Mouse (Mus musculus): Measurements from ENCODE around the gene Tshz2. TPM values are rescaled to one million over a fixed set of nuclear protein-coding genes. Genes with fewer than 3 reads are reported as not detected.
A peak's percentile ranks its signal among the peaks of the same experiment; 100 is the strongest.

Tshz2 gene
- polyA plus RNA-seq, 1 experiment from 2014 or later = 32.0 TPM

- no peak overlapping the region for H3K4me3 ChIP-seq (ENCODE audit: low read length)
- H3K4me1 ChIP-seq (ENCODE audit: control insufficient read depth, insufficient read depth, low read depth, low read length) = peaks cover 27% of the 10 kb centered on the region
- H3K27ac ChIP-seq (ENCODE audit: low read depth, low read length) = no peak overlapping the region
- no peak overlapping the region for H3K9ac ChIP-seq (ENCODE audit: low read depth, low read length)
- no peaks in the 10 kb centered on the region for H3K9me3 ChIP-seq (ENCODE audit: control insufficient read depth, low read length)
- H3K36me3 ChIP-seq (ENCODE audit: control insufficient read depth, insufficient read depth, low read length) = no peaks in the 10 kb centered on the region
- H3K27me3 ChIP-seq (replicated peaks; ENCODE audit: control insufficient read depth, insufficient read depth, low read length) = no peaks in the 10 kb centered on the region
- ATAC-seq = peak; percentile 26
- 34% methylated on average over 12 of the region's 12 CpGs for WGBS
- H3K4me2 ChIP-seq (ENCODE audit: low read length) = peak overlapping the region; percentile 10; the same call in 1 of the 2 replicates
Measured at GRCm38 (mm10) chr2:169995987-169996386, 363.2 kb downstream of the Tshz2 start.

- no peak for ATAC-seq
- Histone ChIP-seq H3K4me1 (ENCODE audit: control insufficient read depth, insufficient read depth, low read depth, low read length) (peaks cover 27% of the 10 kb centered on the region), H3K9ac (ENCODE audit: low read depth, low read length) (no peak overlapping the region), H3K4me3 (ENCODE audit: low read length) (no peak overlapping the region), H3K36me3 (ENCODE audit: control insufficient read depth, insufficient read depth, low read length) (no peaks in the 10 kb centered on the region), H3K4me2 (ENCODE audit: low read length) (no peak overlapping the region), H3K27ac (ENCODE audit: low read depth, low read length) (no peak overlapping the region), H3K9me3 (ENCODE audit: control insufficient read depth, low read length) (no peaks in the 10 kb centered on the region), H3K27me3 (replicated peaks; ENCODE audit: control insufficient read depth, insufficient read depth, low read length) (no peaks in the 10 kb centered on the region)
- WGBS = 45% methylated on average over 16 of the region's 16 CpGs
Measured at GRCm38 (mm10) chr2:169996501-169997237, 363.9 kb downstream of the Tshz2 start.

GRCm38 (mm10) chr2:169997276-169998049 is 364.6 kb downstream of the Tshz2 start:
- Histone ChIP-seq H3K4me2 (ENCODE audit: low read length) (no peak overlapping the region), H3K27ac (ENCODE audit: low read depth, low read length) (no peak overlapping the region; the same call in 1 of the 2 replicates), H3K4me3 (ENCODE audit: low read length) (no peak overlapping the region), H3K4me1 (ENCODE audit: control insufficient read depth, insufficient read depth, low read depth, low read length) (peaks cover 27% of the 10 kb centered on the region), H3K9ac (ENCODE audit: low read depth, low read length) (no peak overlapping the region), H3K27me3 (replicated peaks; ENCODE audit: control insufficient read depth, insufficient read depth, low read length) (no peaks in the 10 kb centered on the region), H3K9me3 (ENCODE audit: control insufficient read depth, low read length) (no peaks in the 10 kb centered on the region), H3K36me3 (ENCODE audit: control insufficient read depth, insufficient read depth, low read length) (no peaks in the 10 kb centered on the region)
- WGBS = 58% methylated on average over 16 of the region's 16 CpGs
- ATAC-seq = no peak

DNA sequence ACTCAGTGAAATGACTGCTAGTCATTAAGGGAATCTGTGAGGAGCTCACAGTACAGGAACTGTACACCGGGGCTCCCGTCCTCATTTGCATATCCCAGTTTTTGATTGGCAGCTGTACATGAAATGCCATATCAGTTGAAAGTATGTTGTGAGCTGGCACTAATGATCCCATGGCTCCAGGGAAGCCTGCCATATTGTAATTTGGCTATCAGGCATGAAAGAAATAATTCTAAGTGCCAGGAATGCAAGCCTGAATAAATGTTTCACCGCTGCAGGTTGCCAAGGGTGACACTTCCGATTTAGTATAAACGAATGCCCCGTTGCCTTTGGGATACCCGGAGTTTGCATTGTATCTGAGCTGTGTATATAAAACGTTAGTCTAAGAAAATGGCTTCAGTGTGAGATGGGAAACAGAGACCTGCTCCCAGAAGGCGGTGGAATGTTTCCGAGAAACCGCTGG is 366.1 kb downstream of the Tshz2 start:
- Histone ChIP-seq H3K4me3 (ENCODE audit: low read length) (no peak overlapping the region), H3K4me1 (ENCODE audit: control insufficient read depth, insufficient read depth, low read depth, low read length) (peaks cover 37% of the 10 kb centered on the region), H3K27me3 (replicated peaks; ENCODE audit: control insufficient read depth, insufficient read depth, low read length) (no peaks in the 10 kb centered on the region), H3K36me3 (ENCODE audit: control insufficient read depth, insufficient read depth, low read length) (no peaks in the 10 kb centered on the region), H3K4me2 (ENCODE audit: low read length) (peak overlapping the region; percentile 27), H3K9me3 (ENCODE audit: control insufficient read depth, low read length) (no peaks in the 10 kb centered on the region), H3K27ac (ENCODE audit: low read depth, low read length) (peak overlapping the region; percentile 46), H3K9ac (ENCODE audit: low read depth, low read length) (no peak overlapping the region)
- 0 out of 2 replicates have a peak, but pooled peaks have one; percentile 34 for ATAC-seq
- WGBS = 14% methylated on average over 11 of the region's 11 CpGs

DNA sequence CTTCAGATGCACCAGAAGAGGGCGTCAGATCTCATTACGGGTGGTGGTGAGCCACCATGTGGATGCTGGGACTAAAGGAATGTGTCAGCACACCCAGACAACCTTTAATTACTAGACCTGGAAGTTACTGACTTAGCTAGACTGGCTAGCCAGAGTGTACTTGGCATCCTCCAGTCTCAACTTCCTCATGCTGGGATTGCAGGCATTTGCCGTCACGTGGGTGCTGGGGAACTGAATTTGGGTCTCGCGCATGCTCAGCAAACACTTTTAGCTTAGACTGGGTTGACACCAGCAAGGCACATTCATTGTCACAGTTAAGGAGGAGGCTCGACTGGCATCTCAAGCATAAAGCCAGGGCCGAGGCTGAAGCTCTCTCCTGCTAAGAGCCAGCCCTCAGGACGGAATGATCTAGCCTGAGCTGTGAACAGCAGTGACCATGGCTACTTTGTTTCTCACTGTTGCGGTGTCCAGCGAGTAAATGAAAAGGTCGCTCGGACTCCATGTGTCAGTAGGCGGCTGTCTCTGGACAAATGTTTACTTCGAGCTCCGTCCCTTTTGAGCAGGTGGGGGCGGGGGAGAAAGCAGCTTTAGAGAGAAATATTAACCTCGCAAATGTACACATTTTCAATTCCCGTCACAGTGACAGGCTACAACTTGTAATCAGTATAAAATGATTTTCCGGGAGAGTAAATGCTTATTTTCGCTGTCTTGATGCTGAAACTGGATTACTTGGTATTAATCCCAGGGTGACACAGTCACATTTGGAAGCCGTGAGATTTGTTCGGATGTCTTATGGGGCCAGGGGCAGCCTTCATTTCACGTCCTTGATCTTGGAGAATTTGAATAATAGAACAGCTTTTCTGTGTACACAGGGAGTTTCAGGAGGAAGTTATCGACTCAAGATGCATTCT is 370.0 kb downstream of the Tshz2 start:
- H3K27ac ChIP-seq (ENCODE audit: low read depth, low read length) = peak overlapping the region; percentile 58
- no peak overlapping the region for H3K9ac ChIP-seq (ENCODE audit: low read depth, low read length)
- peak; percentile 34; the same call in 1 of the 2 replicates for ATAC-seq
- no peaks in the 10 kb centered on the region for H3K36me3 ChIP-seq (ENCODE audit: control insufficient read depth, insufficient read depth, low read length)
- no peaks in the 10 kb centered on the region for H3K27me3 ChIP-seq (replicated peaks; ENCODE audit: control insufficient read depth, insufficient read depth, low read length)
- H3K4me3 ChIP-seq (ENCODE audit: low read length) = no peak overlapping the region
- peaks cover 25% of the 10 kb centered on the region for H3K4me1 ChIP-seq (ENCODE audit: control insufficient read depth, insufficient read depth, low read depth, low read length)
- 0 out of 2 replicates have a peak, but pooled peaks cover 6% of the 10 kb centered on the region for H3K9me3 ChIP-seq (ENCODE audit: control insufficient read depth, low read length)
- peak overlapping the region; percentile 30 for H3K4me2 ChIP-seq (ENCODE audit: low read length)
- WGBS = 43% methylated on average over 25 of the region's 25 CpGs

DNA sequence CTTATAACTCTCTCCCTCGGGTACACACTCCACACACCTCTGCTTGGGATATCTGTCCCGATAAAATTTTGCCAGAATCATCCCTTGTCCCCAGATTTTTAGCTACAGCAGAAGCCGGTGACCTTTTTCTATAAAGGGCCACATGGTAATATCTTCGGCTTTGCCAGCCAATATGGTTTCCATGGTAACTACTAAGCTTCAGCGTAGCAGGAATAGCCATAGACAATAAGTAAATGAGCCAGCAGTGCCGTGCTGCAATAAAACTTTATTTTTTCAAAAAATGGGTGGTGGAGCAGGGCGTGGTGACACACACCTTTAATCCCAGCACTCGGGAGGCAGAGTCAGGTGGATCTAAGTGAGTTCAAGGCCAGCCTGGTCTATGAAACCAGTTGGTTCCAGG is 370.9 kb downstream of the Tshz2 start:
- peak overlapping the region; percentile 42 for H3K27ac ChIP-seq (ENCODE audit: low read depth, low read length)
- H3K9ac ChIP-seq (ENCODE audit: low read depth, low read length) = no peak overlapping the region
- no peak overlapping the region; the same call in 1 of the 2 replicates for H3K4me2 ChIP-seq (ENCODE audit: low read length)
- no peaks in the 10 kb centered on the region for H3K27me3 ChIP-seq (replicated peaks; ENCODE audit: control insufficient read depth, insufficient read depth, low read length)
- peaks cover 19% of the 10 kb centered on the region for H3K4me1 ChIP-seq (ENCODE audit: control insufficient read depth, insufficient read depth, low read depth, low read length)
- H3K9me3 ChIP-seq (ENCODE audit: control insufficient read depth, low read length) = peaks cover 9% of the 10 kb centered on the region
- WGBS = 40% methylated on average over 8 of the region's 8 CpGs
- ATAC-seq = no peak
- no peak overlapping the region for H3K4me3 ChIP-seq (ENCODE audit: low read length)
- H3K36me3 ChIP-seq (ENCODE audit: control insufficient read depth, insufficient read depth, low read length) = no peaks in the 10 kb centered on the region

- no peak overlapping the region for H3K4me3 ChIP-seq (ENCODE audit: low read length)
- peaks cover 9% of the 10 kb centered on the region for H3K9me3 ChIP-seq (ENCODE audit: control insufficient read depth, low read length)
- H3K9ac ChIP-seq (ENCODE audit: low read depth, low read length) = no peak overlapping the region
- H3K4me1 ChIP-seq (ENCODE audit: control insufficient read depth, insufficient read depth, low read depth, low read length) = peaks cover 17% of the 10 kb centered on the region
- H3K4me2 ChIP-seq (ENCODE audit: low read length) = no peak overlapping the region
- no peaks in the 10 kb centered on the region for H3K36me3 ChIP-seq (ENCODE audit: control insufficient read depth, insufficient read depth, low read length)
- H3K27me3 ChIP-seq (replicated peaks; ENCODE audit: control insufficient read depth, insufficient read depth, low read length) = no peaks in the 10 kb centered on the region
- no peak overlapping the region for H3K27ac ChIP-seq (ENCODE audit: low read depth, low read length)
- ATAC-seq = no peak
- 74% methylated on average over 8 of the region's 8 CpGs for WGBS
Measured at GRCm38 (mm10) chr2:170006829-170007228, 374.0 kb downstream of the Tshz2 start.

DNA sequence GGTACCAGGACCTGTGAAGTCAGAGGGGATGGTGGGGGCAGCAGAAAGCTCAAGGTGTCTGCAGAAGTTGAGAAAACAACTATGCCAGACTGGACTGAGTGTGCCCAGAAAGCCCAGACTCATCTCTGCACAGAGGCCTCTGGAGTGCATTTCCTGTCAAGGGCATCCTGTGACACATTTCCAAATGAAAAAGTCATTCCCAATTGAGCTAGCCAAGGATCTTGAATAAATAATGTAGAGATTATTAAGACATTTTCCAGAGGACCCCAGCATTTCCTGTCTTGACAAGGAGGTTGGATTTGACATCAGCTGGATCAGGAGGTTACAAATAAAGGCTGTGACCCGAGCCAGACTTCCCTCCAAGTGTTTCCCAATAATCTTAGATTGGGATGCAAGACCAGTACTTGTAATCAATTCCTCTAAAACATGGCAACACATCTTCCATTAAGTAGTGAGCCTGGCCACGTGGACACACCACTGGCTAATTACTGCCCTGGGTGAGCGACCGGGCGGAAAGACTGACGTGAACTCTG is 374.7 kb downstream of the Tshz2 start:
- Histone ChIP-seq H3K4me2 (ENCODE audit: low read length) (no peak overlapping the region), H3K4me1 (ENCODE audit: control insufficient read depth, insufficient read depth, low read depth, low read length) (peaks cover 17% of the 10 kb centered on the region), H3K27ac (ENCODE audit: low read depth, low read length) (no peak overlapping the region), H3K9ac (ENCODE audit: low read depth, low read length) (no peak overlapping the region), H3K36me3 (ENCODE audit: control insufficient read depth, insufficient read depth, low read length) (no peaks in the 10 kb centered on the region), H3K9me3 (ENCODE audit: control insufficient read depth, low read length) (peaks cover 9% of the 10 kb centered on the region), H3K27me3 (replicated peaks; ENCODE audit: control insufficient read depth, insufficient read depth, low read length) (no peaks in the 10 kb centered on the region), H3K4me3 (ENCODE audit: low read length) (no peak overlapping the region)
- 68% methylated on average over 6 of the region's 6 CpGs for WGBS
- ATAC-seq = no peak
